8 mouse cellular contexts compared by ENCODE assay signal in the genomic region with DNA sequence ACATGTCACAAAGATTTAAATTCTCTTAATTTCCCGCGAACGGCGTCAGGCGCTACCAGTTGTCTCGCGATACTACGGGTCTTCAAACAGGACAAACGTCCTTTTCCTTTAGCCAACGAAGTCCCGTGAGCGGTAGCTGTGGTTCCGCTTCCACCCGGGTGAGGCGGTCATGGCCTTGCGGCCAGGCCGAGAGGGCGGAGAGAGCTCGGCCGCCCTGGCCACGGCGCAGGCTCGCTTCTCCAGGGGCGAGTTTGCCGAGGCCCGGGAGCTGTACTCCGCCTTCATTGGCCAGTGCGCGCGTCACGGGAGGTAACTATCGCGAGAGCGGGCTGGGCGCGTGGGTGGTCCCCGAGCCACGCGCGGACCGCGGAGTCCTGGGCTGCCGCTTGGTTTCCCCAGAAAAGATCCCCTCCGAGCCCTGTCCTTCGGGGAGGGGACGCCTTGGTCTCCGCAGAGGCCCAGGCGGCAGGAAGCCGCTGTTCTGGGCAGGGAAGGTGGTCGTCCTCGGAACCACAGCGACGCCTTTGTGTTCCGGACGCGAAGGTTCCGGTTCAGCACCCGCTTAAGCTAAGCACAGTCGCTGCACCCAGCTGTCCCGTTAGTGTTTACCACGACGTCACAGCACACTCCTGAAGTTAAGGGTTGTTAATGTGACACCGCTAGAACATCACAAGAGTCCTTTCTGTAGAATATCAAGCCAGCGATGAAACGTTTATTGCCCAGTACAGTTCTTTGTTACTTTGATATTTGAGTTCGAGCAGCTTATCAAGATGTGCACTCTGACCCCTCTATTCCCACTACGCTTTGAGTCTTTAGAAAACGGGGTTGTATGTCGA. TPM values are rescaled to one million over a fixed set of nuclear protein-coding genes. Genes with fewer than 3 reads are reported as not detected.
DNase-seq lines count a peak whose midpoint lies in the region; ATAC-seq lines count a peak whose summit lies in the region.

TSS of gene Ttc32 (plus strand) at position 110 of the 836 bp plus-strand sequence.

- no peaks in the 10 kb centered on the region for H3K4me1 ChIP-seq in brown adipose tissue, adult 24 weeks (ENCODE audit: control insufficient read depth, insufficient read depth, insufficient read length, low read length)
- H3K4me1 ChIP-seq in heart, embryonic 13.5 days = peaks cover 12% of the 10 kb centered on the region; the same call in 1 of the 2 replicates
- H3K4me1 ChIP-seq in liver, embryonic 12.5 days = peaks cover 6% of the 10 kb centered on the region; the same call in 1 of the 2 replicates
- H3K4me1 ChIP-seq in stomach, embryonic 15.5 days = 0 out of 2 replicates have a peak, but pooled peaks cover 3% of the 10 kb centered on the region

- peak within 1 kb of the TSS; percentile 87 for H3K4me3 ChIP-seq in brown adipose tissue, adult 24 weeks (ENCODE audit: insufficient read depth, low read depth, low read length)
- peak within 1 kb of the TSS; percentile 71 for H3K4me3 ChIP-seq in heart, embryonic 13.5 days
- peak within 1 kb of the TSS; percentile 68 for H3K4me3 ChIP-seq in liver, embryonic 12.5 days
- peak within 1 kb of the TSS; percentile 64 for H3K4me3 ChIP-seq in stomach, embryonic 15.5 days (replicated peaks)

- H3K36me3 ChIP-seq in heart, embryonic 13.5 days = peaks cover 4% of the 10 kb centered on the region; the same call in 1 of the 2 replicates
- H3K36me3 ChIP-seq in liver, embryonic 12.5 days = no peaks in the 10 kb centered on the region
- H3K36me3 ChIP-seq in stomach, embryonic 15.5 days = no peaks in the 10 kb centered on the region

- peak; percentile 95 for DNase-seq in CD4-positive helper T cell, adult 2 months (ENCODE audit: low read depth, low spot score)
- peak; percentile 55 for DNase-seq in fat pad, adult 2 months (ENCODE audit: extremely low read depth, low read depth, low spot score)
- peak; percentile 97 for DNase-seq in kidney, postnatal 10 days
- DNase-seq in natural killer cell, adult 2 months (ENCODE audit: low spot score in 2 of 2) = peak; percentile 94 to 95

- peak; percentile 89 for ATAC-seq in heart, embryonic 13.5 days (ENCODE audit: extremely low read depth, insufficient number of reproducible peaks, low FRiP score, low TSS enrichment)
- ATAC-seq in liver, embryonic 12.5 days = peak; percentile 88
- ATAC-seq in stomach, embryonic 15.5 days (ENCODE audit: insufficient read depth, low FRiP score, low read depth) = peak; percentile 92

- no peaks in the 10 kb centered on the region for H3K9me3 ChIP-seq in heart, embryonic 13.5 days
- no peaks in the 10 kb centered on the region for H3K9me3 ChIP-seq in liver, embryonic 12.5 days (replicated peaks)
- H3K9me3 ChIP-seq in stomach, embryonic 15.5 days = no peaks in the 10 kb centered on the region

- H3K27me3 ChIP-seq in heart, embryonic 13.5 days (replicated peaks) = no peaks in the 10 kb centered on the region
- H3K27me3 ChIP-seq in liver, embryonic 12.5 days (replicated peaks) = no peaks in the 10 kb centered on the region
- H3K27me3 ChIP-seq in stomach, embryonic 15.5 days (replicated peaks) = no peaks in the 10 kb centered on the region

- H3K27ac ChIP-seq in brown adipose tissue, adult 24 weeks (replicated peaks; ENCODE audit: low read depth, low read length) = peak within 1 kb of the TSS; percentile 95
- H3K27ac ChIP-seq in heart, embryonic 13.5 days (replicated peaks) = peak within 1 kb of the TSS; percentile 98
- peak within 1 kb of the TSS; percentile 92 for H3K27ac ChIP-seq in liver, embryonic 12.5 days
- H3K27ac ChIP-seq in stomach, embryonic 15.5 days = peak within 1 kb of the TSS; percentile 99

- under 1% methylated on average over 69 of the region's 69 CpGs for WGBS in heart, embryonic 13.5 days
- under 1% methylated on average over 69 of the region's 69 CpGs for WGBS in liver, embryonic 12.5 days (ENCODE audit: insufficient replicate concordance)
- WGBS in stomach, embryonic 15.5 days = under 1% methylated on average over 69 of the region's 69 CpGs

- H3K9ac ChIP-seq in heart, embryonic 13.5 days = peak within 1 kb of the TSS; percentile 93
- peak within 1 kb of the TSS; percentile 78 for H3K9ac ChIP-seq in liver, embryonic 12.5 days
- H3K9ac ChIP-seq in stomach, embryonic 15.5 days = peak within 1 kb of the TSS; percentile 64; the same call in 1 of the 2 replicates

- peak within 1 kb of the TSS; percentile 70 for H3K4me2 ChIP-seq in heart, embryonic 13.5 days
- H3K4me2 ChIP-seq in liver, embryonic 12.5 days = peak within 1 kb of the TSS; percentile 83
- H3K4me2 ChIP-seq in stomach, embryonic 15.5 days = peak within 1 kb of the TSS; percentile 62

RNA-seq across cellular contexts. Expression of gene Ttc32, which starts in this region (rescaled TPM):
- polyA plus RNA-seq in brown adipose tissue, adult 24 weeks (2012; ENCODE audit: insufficient read depth, insufficient read length, missing spikeins) = 21.3 and 36.3 TPM in 2 replicates
- 14.9 and 15.3 TPM in 2 replicates for polyA plus RNA-seq in heart, embryonic 13.5 days (2015; fragmentation: Nextera tagmentation; extraction: Ambion mirVana)
- 17.7 and 18.3 TPM in 2 replicates for polyA plus RNA-seq in liver, embryonic 12.5 days (2016; fragmentation: Nextera tagmentation; extraction: Ambion mirVana)
- 24.6 and 28.1 TPM in 2 replicates for polyA plus RNA-seq in stomach, embryonic 15.5 days (2015; fragmentation: Nextera tagmentation; extraction: Ambion mirVana)

Comparison
In these comparisons a context has a peak if more than half of its experiments do, and no peak if none do; other contexts are left out.
1. Peak in every context shown above with its lines: DNase-seq, ATAC-seq, H3K4me3 ChIP-seq and H3K27ac ChIP-seq.